ENCODE assay signal across 12 mouse cellular contexts in genomic region chr10:81272356-81272755, GRCm38 (mm10).
"Had no signal": no experiment of that assay in that cellular context is flagged by ENCODE, and none has a peak within 500 bp of the region (broad histone marks: within the 10 kb centered on the region; RNA-seq: fewer than 3 reads in every experiment).

No protein-coding gene starts in this region.

- H3K4me3 ChIP-seq: midbrain, embryonic 10.5 days; midbrain, embryonic 12.5 days; neural tube, embryonic 12.5 days had no signal

- H3K9ac ChIP-seq: lung, embryonic 14.5 days; midbrain, embryonic 12.5 days; neural tube, embryonic 12.5 days had no signal

- H3K27ac ChIP-seq: midbrain, embryonic 10.5 days; midbrain, embryonic 12.5 days; neural tube, embryonic 12.5 days had no signal

- DNase-seq: lung, adult 18-20 months; lung, embryonic 14.5 days; lung, postnatal 10 days; lung, postnatal 4 days; midbrain, embryonic 14.5 days; right cerebral cortex, postnatal 14 days; thymus, adult 2 months; thymus, postnatal 25 days; thymus, postnatal 4 days had no signal

- H3K9me3 ChIP-seq: midbrain, embryonic 10.5 days; midbrain, embryonic 12.5 days; neural tube, embryonic 12.5 days had no signal

- H3K4me2 ChIP-seq: lung, embryonic 14.5 days; midbrain, embryonic 12.5 days; neural tube, embryonic 12.5 days had no signal

- H3K27me3 ChIP-seq: midbrain, embryonic 12.5 days; neural tube, embryonic 12.5 days had no signal
